Mouse (Mus musculus) hindbrain, embryonic 16.5 days (tissue): ENCODE results near the gene Nhs. TPM values are rescaled to one million over a fixed set of nuclear protein-coding genes. Genes with fewer than 3 reads are reported as not detected.

Experiments used
- ATAC-seq: fragments of 200-750 bp; cut with Nextera tagmentation; 2 replicates; pipeline ENCODE4 v1.8.0; 2017; ENCODE audit warnings: moderate TSS enrichment, moderate library complexity
- H3K27ac ChIP-seq: fragments of 300-500 bp; sonication (generic); 2 replicates; pipeline ENCODE4 v1.5.1; 2014; ENCODE audit warnings: low read depth, mild to moderate bottlenecking, control low read depth, low read length, moderate library complexity
- H3K27me3 ChIP-seq: fragments of 300-500 bp; sonication (generic); replicated peaks from 2 replicates; pipeline ENCODE4 v1.6.1; 2014; ENCODE audit warnings: low read length; ENCODE audit not compliant: control insufficient read depth, insufficient read depth
- H3K36me3 ChIP-seq: fragments of 300-500 bp; sonication (generic); 2 replicates; pipeline ENCODE4 v1.6.1; 2014; ENCODE audit warnings: mild to moderate bottlenecking, low read length, moderate library complexity, mixed read lengths; ENCODE audit not compliant: control insufficient read depth, insufficient read depth
- H3K4me1 ChIP-seq: fragments of 300-500 bp; sonication (generic); 2 replicates; pipeline ENCODE4 v1.6.1; 2014; ENCODE audit warnings: low read depth, low read length; ENCODE audit not compliant: control insufficient read depth, insufficient read depth
- H3K4me2 ChIP-seq: fragments of 300-500 bp; sonication (generic); 2 replicates; pipeline ENCODE4 v1.6.1; 2014; ENCODE audit warnings: mild to moderate bottlenecking, low read length, control low read depth, moderate library complexity
- H3K4me3 ChIP-seq: fragments of 300-500 bp; sonication (generic); 2 replicates; pipeline ENCODE4 v1.5.1; 2014; ENCODE audit warnings: mild to moderate bottlenecking, low read length, control low read depth, moderate library complexity
- H3K9ac ChIP-seq: fragments of 300-500 bp; sonication (generic); 2 replicates; pipeline ENCODE4 v1.6.1; 2014; ENCODE audit warnings: low read depth, mild to moderate bottlenecking, control low read depth, low read length, moderate library complexity
- H3K9me3 ChIP-seq: fragments of 300-500 bp; sonication (generic); 2 replicates; pipeline ENCODE4 v1.6.1; 2014; ENCODE audit warnings: mild to moderate bottlenecking, low read length, moderate library complexity; ENCODE audit not compliant: control insufficient read depth
- WGBS: fragments of 180-500 bp; shearing (Covaris S2); extraction: QIAGEN DNeasy Blood & Tissue Kit; methylation state at CpG from one replicate; pipeline ENCODE4 v1.1.7; 2014; 5-methylcytosine and 5-hydroxymethylcytosine counted together
- polyA plus RNA-seq: library from polyadenylated mRNA; unstranded; fragments of >200 nt; fragmentation: Nextera tagmentation; extraction: Ambion mirVana; gene quantifications from 2 replicates; pipeline ENCODE4 v1.2.1, GENCODE M21; 2015

Gene Nhs
- 4.1 and 4.7 TPM in 2 replicates for polyA plus RNA-seq

DNA sequence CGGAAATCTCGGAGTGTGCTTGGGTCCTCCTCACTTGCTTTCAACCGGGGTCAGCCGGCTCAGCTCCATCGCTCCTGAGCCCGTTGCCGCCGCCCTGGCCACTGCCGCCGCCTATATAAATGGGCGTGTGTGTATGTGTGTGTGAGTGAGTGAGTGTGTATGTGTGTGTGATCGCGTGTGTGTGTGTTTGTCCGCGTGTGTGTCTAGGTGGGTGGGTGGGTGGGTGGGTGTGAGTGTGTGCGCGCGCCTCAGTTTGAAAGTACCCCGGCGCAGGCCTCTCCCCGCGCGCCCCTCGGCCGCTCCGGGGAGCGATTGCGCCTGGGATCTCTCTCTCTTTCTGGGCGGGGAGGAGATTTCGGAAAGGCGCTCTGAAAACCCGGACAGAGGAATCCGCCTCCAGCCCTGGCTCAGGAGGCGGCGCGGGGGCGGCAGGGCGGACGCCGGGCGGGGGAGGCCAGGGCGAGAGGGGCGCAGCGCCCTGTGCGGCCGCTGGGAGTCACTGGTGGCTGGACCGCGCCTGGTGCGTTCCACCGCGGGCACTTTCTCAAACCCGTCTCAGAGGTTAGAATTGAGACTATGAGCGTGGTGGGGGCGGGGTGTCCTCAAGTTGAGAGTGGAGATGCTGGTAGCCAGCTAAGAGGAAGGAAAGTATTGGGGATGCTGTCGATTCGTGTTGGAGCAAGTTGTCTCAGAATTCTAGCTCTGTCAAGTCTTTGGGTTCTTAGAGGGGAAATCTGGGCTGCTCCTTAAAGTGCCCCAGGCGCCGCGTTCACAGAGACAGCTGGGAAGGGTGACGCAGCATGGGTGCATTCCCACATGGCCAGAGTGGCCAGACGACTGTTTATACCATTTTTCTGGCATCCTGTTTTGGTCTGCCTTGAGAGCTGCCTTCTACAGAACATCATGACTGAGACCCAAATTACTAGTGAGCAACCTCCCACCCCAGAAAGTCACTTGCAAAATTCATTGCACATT, at the start of gene Nhs:
Gene Nhs (minus strand): TSS at position 94 of the 975 bp plus-strand sequence.
- H3K4me2 ChIP-seq = peak within 1 kb of the TSS; percentile 66
- peak within 1 kb of the TSS; percentile 63 for H3K9ac ChIP-seq
- 0 out of 2 replicates have a peak, but pooled peaks cover 3% of the 10 kb centered on the region for H3K27me3 ChIP-seq
- WGBS = 21% methylated on average over 40 of the region's 61 CpGs
- H3K9me3 ChIP-seq = no peaks in the 10 kb centered on the region
- ATAC-seq = peak; percentile 91
- no peaks in the 10 kb centered on the region for H3K36me3 ChIP-seq
- H3K4me1 ChIP-seq = no peaks in the 10 kb centered on the region; the same call in 1 of the 2 replicates
- peak within 1 kb of the TSS; percentile 44 for H3K27ac ChIP-seq
- peak within 1 kb of the TSS; percentile 52 for H3K4me3 ChIP-seq

DNA sequence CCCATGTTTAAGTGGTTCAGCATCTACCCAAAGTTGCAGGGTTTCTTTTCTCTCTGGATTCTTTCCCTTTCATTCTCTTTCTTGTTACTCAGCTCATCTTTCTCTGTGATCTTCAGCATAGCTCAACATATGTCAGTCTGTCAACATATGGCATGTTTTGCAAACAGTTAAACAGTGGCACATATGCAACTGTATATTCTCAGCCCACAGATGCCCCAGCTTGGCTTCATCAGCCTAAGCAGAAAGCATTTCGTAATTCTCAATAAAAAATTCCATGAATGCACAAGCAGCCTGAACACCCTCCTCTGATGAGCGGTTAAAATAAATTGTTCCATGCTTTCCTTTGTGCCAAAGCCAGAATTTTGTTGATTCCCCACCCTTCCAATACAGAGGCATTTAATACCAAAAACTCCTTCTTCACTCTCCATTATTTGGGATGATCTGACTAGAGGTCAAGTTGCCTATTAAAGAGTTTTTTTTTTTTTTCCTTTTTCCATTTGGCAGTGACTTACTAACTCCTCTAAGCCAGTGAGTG, 46.9 kb upstream of the Nhs start:
- peaks cover 6% of the 10 kb centered on the region; the same call in 1 of the 2 replicates for H3K9me3 ChIP-seq
- 0 out of 2 replicates have a peak, but pooled peaks cover 2% of the 10 kb centered on the region for H3K27me3 ChIP-seq
- H3K4me2 ChIP-seq = no peak overlapping the region
- H3K9ac ChIP-seq = no peak overlapping the region
- WGBS = 86% methylated on average over 2 of the region's 2 CpGs
- H3K27ac ChIP-seq = no peak overlapping the region
- no peak overlapping the region for H3K4me3 ChIP-seq
- no peak for ATAC-seq
- no peaks in the 10 kb centered on the region for H3K36me3 ChIP-seq
- H3K4me1 ChIP-seq = no peaks in the 10 kb centered on the region

DNA sequence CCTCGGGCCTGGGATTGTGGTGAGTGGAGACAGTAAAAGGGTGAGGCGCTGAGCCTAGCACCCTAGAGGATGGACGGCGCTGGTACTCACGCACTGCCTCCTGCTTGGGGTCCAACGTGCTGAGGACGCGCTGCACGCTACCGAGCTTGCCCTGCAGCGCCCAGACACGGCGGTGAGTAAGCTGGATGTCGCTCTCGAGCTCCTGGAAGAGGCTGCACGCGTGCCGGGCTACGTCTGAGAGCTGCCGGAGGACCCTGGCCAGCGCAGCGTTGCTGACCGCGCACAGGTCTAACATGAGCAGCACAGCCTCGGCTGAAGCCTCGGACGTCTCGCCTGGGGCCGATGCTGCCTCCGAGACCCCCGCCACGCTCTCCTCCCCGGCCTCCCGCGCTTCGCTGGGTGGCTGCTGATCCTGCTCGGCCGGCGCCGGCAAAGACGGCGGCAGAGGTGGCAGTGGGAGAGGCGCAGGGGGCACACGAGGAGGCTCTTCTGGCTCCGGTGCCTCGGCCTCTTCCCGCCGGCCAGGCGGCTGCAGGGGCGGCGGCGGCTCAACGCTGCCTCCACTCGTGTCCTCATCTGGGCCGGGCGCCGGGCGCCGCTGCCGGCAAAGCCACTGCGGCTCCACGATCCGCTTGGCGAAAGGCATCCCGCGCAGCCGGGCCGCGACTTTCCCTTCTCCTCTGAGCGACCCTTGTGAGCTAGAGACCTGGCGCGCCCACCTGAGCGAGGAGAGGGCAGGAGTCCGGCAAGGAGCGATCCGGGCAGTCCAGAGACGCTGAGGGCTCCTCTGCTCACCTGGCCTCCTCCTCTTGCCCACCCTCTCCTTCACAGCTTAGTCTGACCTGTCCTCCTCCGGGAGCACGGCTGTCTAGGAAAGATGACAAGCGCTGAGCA, 540 bp downstream of the Nhs start:
- Histone ChIP-seq H3K4me3 (peak overlapping the region; percentile 52), H3K4me2 (peak overlapping the region; percentile 66), H3K9ac (peak overlapping the region; percentile 63), H3K36me3 (no peaks in the 10 kb centered on the region), H3K9me3 (no peaks in the 10 kb centered on the region), H3K4me1 (no peaks in the 10 kb centered on the region; the same call in 1 of the 2 replicates), H3K27me3 (0 out of 2 replicates have a peak, but pooled peaks cover 3% of the 10 kb centered on the region), H3K27ac (peak overlapping the region; percentile 44)
- peak; percentile 79 for ATAC-seq
- WGBS = 17% methylated on average over 60 of the region's 80 CpGs

DNA sequence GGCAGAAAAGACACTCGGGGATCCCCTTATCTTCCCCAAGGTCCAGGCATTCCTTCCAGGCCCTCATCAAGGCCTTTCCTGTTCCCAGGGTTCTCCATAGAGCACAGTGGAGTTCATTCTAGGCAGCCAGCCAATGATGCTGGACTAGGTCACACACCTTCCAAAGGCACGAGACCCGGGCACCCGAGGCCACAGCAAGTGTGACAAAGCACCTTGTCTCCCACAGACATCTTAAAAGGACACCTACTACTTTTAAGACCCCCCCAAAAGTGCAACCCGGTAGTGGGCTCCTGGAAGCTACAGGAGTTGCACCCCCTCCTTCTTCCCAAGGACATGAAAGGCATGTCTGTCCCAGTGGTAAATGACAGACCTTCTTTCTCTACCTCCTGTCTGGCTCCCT, 1.4 kb downstream of the Nhs start:
- Histone ChIP-seq H3K9ac (peak overlapping the region; percentile 63), H3K9me3 (no peaks in the 10 kb centered on the region), H3K36me3 (no peaks in the 10 kb centered on the region), H3K27ac (no peak overlapping the region), H3K4me1 (no peaks in the 10 kb centered on the region; the same call in 1 of the 2 replicates), H3K4me3 (peak overlapping the region; percentile 52), H3K4me2 (peak overlapping the region; percentile 66), H3K27me3 (0 out of 2 replicates have a peak, but pooled peaks cover 3% of the 10 kb centered on the region)
- no peak for ATAC-seq
- 53% methylated on average over 5 of the region's 5 CpGs for WGBS

DNA sequence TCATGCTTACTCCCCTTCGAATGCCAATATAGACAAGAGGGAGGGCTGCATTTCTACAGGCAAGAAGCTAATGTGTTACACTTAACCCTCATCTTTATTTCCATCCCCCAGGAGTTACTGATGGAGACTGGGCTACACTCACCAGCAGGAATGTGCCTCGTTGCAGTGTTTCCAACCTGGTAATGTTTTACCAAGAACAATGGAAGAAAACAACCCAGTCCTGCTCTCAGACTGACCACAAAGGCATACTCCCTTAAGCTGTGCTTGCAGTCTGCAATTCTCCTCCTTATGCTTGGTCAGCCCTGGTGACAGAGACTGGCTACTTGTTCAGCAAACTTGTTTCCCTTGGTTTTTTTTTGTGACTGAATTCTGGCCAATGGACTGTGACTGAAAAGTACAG, 21.7 kb downstream of the Nhs start:
- Histone ChIP-seq H3K36me3 (no peaks in the 10 kb centered on the region), H3K9ac (no peak overlapping the region), H3K4me2 (no peak overlapping the region), H3K27me3 (peaks cover 3% of the 10 kb centered on the region), H3K4me1 (no peaks in the 10 kb centered on the region), H3K9me3 (no peaks in the 10 kb centered on the region), H3K27ac (no peak overlapping the region), H3K4me3 (no peak overlapping the region)
- 43% methylated on average over 2 of the region's 2 CpGs for WGBS
- ATAC-seq = no peak

DNA sequence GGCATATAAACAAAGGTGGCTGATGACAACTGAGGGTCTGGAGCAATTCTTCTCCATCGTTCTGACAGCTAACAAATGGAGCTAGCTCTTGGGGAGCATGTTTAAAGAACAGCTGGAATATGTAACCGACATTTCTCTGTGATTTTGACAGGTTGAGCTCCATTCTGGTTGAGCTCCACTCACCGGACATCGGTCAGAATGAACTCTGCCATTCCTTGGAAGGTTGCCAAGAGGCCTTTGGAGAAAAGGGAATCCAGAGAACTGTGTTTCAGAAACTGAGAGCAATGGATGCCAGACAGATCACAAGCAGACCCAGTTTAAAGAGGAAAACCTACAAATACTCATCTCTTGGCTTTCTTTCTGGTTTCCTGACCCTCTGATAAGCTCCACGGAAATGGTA, 46.3 kb downstream of the Nhs start:
- ATAC-seq = no peak
- no peaks in the 10 kb centered on the region for H3K9me3 ChIP-seq
- H3K36me3 ChIP-seq = no peaks in the 10 kb centered on the region
- peaks cover 5% of the 10 kb centered on the region; the same call in 1 of the 2 replicates for H3K27me3 ChIP-seq
- H3K4me3 ChIP-seq = no peak overlapping the region
- H3K9ac ChIP-seq = no peak overlapping the region
- WGBS = 53% methylated on average over 5 of the region's 5 CpGs
- no peak overlapping the region for H3K27ac ChIP-seq
- H3K4me1 ChIP-seq = no peaks in the 10 kb centered on the region
- H3K4me2 ChIP-seq = no peak overlapping the region

DNA sequence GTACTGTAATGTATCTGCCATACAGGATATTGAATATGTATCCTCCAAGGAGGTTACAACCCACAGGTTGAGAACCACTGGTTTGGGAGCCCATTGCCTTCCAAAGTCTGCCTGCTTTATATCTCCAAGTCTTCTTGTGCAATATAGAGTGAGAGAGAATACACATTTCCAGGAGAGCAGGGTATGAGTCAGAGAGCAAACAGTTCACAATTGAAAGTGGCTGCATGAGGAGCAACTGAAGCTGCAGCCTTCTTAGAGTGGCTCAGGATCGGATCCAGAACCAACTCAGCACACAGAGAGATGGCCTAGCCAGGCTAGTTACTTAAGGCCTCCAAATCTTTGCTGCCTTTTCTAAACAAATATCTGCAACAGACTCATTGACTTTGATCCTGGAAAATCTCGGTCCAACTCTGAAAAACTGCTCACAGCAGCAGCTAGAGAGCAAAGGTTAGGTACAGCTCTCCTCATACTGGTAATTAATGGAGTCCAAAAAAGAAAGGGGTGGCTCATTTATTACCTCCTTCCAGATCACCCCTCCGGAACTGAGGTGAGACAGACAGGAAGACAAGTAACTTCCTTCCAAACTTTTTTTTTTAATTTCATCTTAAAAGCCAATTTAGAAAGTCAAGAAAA, 56.6 kb downstream of the Nhs start:
- H3K9ac ChIP-seq = no peak overlapping the region
- no peak overlapping the region for H3K27ac ChIP-seq
- no peaks in the 10 kb centered on the region; the same call in 1 of the 2 replicates for H3K27me3 ChIP-seq
- WGBS = 82% methylated on average over 3 of the region's 3 CpGs
- no peaks in the 10 kb centered on the region for H3K36me3 ChIP-seq
- no peak overlapping the region for H3K4me3 ChIP-seq
- no peak for ATAC-seq
- no peak overlapping the region for H3K4me2 ChIP-seq
- H3K4me1 ChIP-seq = no peaks in the 10 kb centered on the region
- H3K9me3 ChIP-seq = no peaks in the 10 kb centered on the region

DNA sequence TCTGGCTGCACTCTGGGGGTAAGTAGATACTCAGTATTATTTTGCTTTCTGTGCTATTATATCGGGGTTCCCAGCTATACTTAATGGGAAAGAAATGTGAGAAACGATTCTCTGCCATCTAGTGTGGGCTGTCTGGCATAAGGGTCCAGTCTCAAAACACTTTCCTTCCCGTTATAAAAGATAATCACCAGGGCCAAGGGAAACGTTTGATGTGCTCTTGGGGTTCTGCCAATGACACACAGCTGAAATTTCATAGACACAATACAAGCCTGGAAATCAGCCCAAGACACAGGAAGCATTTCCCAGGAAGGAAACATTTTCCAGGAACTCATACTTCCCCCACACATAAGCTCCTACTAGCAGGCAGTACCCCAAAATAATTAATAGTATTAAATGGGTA, 61.2 kb downstream of the Nhs start:
- H3K9me3 ChIP-seq = no peaks in the 10 kb centered on the region
- no peak overlapping the region for H3K4me2 ChIP-seq
- H3K36me3 ChIP-seq = no peaks in the 10 kb centered on the region
- peaks cover 2% of the 10 kb centered on the region; the same call in 1 of the 2 replicates for H3K27me3 ChIP-seq
- H3K27ac ChIP-seq = no peak overlapping the region
- H3K9ac ChIP-seq = no peak overlapping the region
- H3K4me1 ChIP-seq = no peaks in the 10 kb centered on the region
- H3K4me3 ChIP-seq = no peak overlapping the region
- no peak for ATAC-seq
- WGBS = 39% methylated on average over 4 of the region's 4 CpGs
